Mouse (Mus musculus): ENCODE results near the gene Ak8. TPM values are rescaled to one million over a fixed set of nuclear protein-coding genes. Genes with fewer than 3 reads are reported as not detected.

Gene Ak8
- 3.0 and 4.3 TPM in 2 replicates for polyA plus RNA-seq (2014; fragmentation: Nextera tagmentation; extraction: Ambion mirVana)

- peak; percentile 80 for ATAC-seq (ENCODE audit: low FRiP score, low TSS enrichment)
- WGBS: under 1% methylated on average over 53 of the region's 53 CpGs
- Histone ChIP-seq H3K9me3 (ENCODE audit: control insufficient read depth, low read length) (no peaks in the 10 kb centered on the region), H3K4me1 (ENCODE audit: control insufficient read depth, insufficient read depth, low read length) (peaks cover 13% of the 10 kb centered on the region), H3K27me3 (ENCODE audit: control insufficient read depth, insufficient read depth, low read length) (no peaks in the 10 kb centered on the region), H3K4me2 (ENCODE audit: low read length) (peak within 1 kb of the TSS; percentile 90), H3K27ac (replicated peaks; ENCODE audit: low read depth, low read length) (peak within 1 kb of the TSS; percentile 41; the same call in 1 of the 2 replicates), H3K4me3 (replicated peaks; ENCODE audit: low read depth, low read length) (peak within 1 kb of the TSS; percentile 60), H3K9ac (replicated peaks; ENCODE audit: low read length) (peak within 1 kb of the TSS; percentile 62), H3K36me3 (ENCODE audit: control insufficient read depth, insufficient read depth, low read length) (no peaks in the 10 kb centered on the region)
- peak; percentile 93 for DNase-seq
These were observed at the start of gene Ak8, which contains the start of gene Spaca9 for GRCm38 (mm10) chr2:28699361-28700335. TSS of gene Ak8 (plus strand) at chr2:28700164. TSS of gene Spaca9 (minus strand) at chr2:28699727.

DNA sequence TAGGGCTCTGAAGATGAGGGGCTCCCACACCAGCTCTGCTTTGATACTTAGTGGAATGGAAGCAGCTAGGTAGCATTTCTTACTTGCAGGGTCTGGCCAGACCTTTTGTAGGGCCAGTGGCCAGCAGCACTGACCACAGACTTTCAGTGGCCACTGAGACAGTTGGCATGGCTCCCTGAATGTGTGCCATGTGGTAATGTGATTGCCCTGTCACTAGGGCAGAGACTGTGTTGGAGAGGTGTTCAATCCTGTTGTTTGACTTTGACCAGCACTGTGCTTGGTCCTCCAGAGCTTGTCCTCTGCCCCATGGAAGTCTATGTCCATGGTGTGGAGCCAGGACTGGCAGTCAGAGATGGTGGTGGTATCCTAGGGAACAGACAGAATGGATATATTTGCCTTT, 49.4 kb upstream of the Ak8 start:
- DNase-seq: no peak
- H3K4me3 ChIP-seq (replicated peaks; ENCODE audit: low read depth, low read length): no peak overlapping the region
- H3K9me3 ChIP-seq (ENCODE audit: control insufficient read depth, low read length): no peaks in the 10 kb centered on the region
- H3K9ac ChIP-seq (replicated peaks; ENCODE audit: low read length): no peak overlapping the region
- ATAC-seq (ENCODE audit: low FRiP score, low TSS enrichment): no peak
- H3K4me1 ChIP-seq (ENCODE audit: control insufficient read depth, insufficient read depth, low read length): no peaks in the 10 kb centered on the region
- no peak overlapping the region for H3K27ac ChIP-seq (replicated peaks; ENCODE audit: low read depth, low read length)
- H3K4me2 ChIP-seq (ENCODE audit: low read length): no peak overlapping the region
- no peaks in the 10 kb centered on the region for H3K27me3 ChIP-seq (ENCODE audit: control insufficient read depth, insufficient read depth, low read length)
- H3K36me3 ChIP-seq (ENCODE audit: control insufficient read depth, insufficient read depth, low read length): peaks cover 5% of the 10 kb centered on the region; the same call in 1 of the 2 replicates

DNA sequence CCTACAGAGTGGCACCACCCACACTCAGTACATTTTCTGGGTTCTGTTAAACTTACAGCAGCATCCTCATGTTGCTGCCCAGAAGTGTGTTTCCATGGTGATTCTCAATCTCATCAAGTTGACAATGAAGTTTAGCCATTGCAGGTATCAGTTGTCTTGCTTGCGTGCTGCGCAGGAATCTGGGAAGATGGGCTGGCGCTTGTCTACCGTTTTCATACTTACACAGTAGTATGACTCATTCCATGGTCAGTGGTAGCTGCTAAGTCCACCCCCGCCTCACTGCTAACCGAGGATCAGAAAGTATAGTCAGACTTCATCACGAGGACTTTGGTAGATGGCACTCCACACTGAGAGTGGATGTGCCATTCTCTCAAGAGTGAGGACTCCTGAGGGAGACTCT, 46.6 kb upstream of the Ak8 start:
- H3K27me3 ChIP-seq (ENCODE audit: control insufficient read depth, insufficient read depth, low read length): no peaks in the 10 kb centered on the region
- no peak overlapping the region for H3K27ac ChIP-seq (replicated peaks; ENCODE audit: low read depth, low read length)
- H3K36me3 ChIP-seq (ENCODE audit: control insufficient read depth, insufficient read depth, low read length): peaks cover 24% of the 10 kb centered on the region
- no peak for DNase-seq
- no peaks in the 10 kb centered on the region for H3K9me3 ChIP-seq (ENCODE audit: control insufficient read depth, low read length)
- H3K4me2 ChIP-seq (ENCODE audit: low read length): no peak overlapping the region
- WGBS: 94% methylated on average over 7 of the region's 7 CpGs
- H3K4me3 ChIP-seq (replicated peaks; ENCODE audit: low read depth, low read length): no peak overlapping the region
- H3K9ac ChIP-seq (replicated peaks; ENCODE audit: low read length): no peak overlapping the region
- H3K4me1 ChIP-seq (ENCODE audit: control insufficient read depth, insufficient read depth, low read length): no peaks in the 10 kb centered on the region
- no peak for ATAC-seq (ENCODE audit: low FRiP score, low TSS enrichment)

DNA sequence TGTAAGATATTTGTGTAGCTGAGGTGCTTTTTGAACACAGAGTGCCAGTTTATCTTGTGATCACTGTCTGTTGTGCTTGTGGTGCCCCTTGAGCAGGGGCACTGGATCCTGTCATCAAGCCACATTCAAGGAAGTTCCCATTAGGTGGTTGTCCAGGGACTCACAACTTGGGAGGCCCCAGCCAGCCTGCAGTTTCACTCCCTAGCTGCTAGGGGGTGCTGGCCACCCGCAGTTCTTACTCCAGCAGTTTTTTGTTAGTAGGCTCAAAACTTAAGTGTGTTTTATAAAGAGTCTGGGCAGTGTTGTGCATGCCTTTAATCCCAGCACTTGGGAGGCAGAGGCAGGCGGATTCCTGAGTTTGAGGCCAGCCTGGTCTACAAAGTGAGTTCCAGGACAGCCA, 45.7 kb upstream of the Ak8 start:
- H3K27me3 ChIP-seq (ENCODE audit: control insufficient read depth, insufficient read depth, low read length): no peaks in the 10 kb centered on the region
- H3K9ac ChIP-seq (replicated peaks; ENCODE audit: low read length): no peak overlapping the region
- no peak overlapping the region for H3K4me2 ChIP-seq (ENCODE audit: low read length)
- 63% methylated on average over 2 of the region's 2 CpGs for WGBS
- no peak for ATAC-seq (ENCODE audit: low FRiP score, low TSS enrichment)
- peaks cover 33% of the 10 kb centered on the region for H3K36me3 ChIP-seq (ENCODE audit: control insufficient read depth, insufficient read depth, low read length)
- H3K9me3 ChIP-seq (ENCODE audit: control insufficient read depth, low read length): no peaks in the 10 kb centered on the region
- no peaks in the 10 kb centered on the region for H3K4me1 ChIP-seq (ENCODE audit: control insufficient read depth, insufficient read depth, low read length)
- H3K4me3 ChIP-seq (replicated peaks; ENCODE audit: low read depth, low read length): no peak overlapping the region
- DNase-seq: no peak
- no peak overlapping the region for H3K27ac ChIP-seq (replicated peaks; ENCODE audit: low read depth, low read length)

- Histone ChIP-seq H3K9me3 (ENCODE audit: control insufficient read depth, low read length) (no peaks in the 10 kb centered on the region), H3K36me3 (ENCODE audit: control insufficient read depth, insufficient read depth, low read length) (peaks cover 52% of the 10 kb centered on the region), H3K9ac (replicated peaks; ENCODE audit: low read length) (no peak overlapping the region), H3K27me3 (ENCODE audit: control insufficient read depth, insufficient read depth, low read length) (no peaks in the 10 kb centered on the region), H3K4me3 (replicated peaks; ENCODE audit: low read depth, low read length) (no peak overlapping the region), H3K27ac (replicated peaks; ENCODE audit: low read depth, low read length) (no peak overlapping the region), H3K4me1 (ENCODE audit: control insufficient read depth, insufficient read depth, low read length) (no peaks in the 10 kb centered on the region), H3K4me2 (ENCODE audit: low read length) (no peak overlapping the region)
- DNase-seq (no peak), ATAC-seq (ENCODE audit: low FRiP score, low TSS enrichment) (no peak)
- WGBS: 80% methylated on average over 8 of the region's 8 CpGs
These were observed 43.7 kb upstream of the Ak8 start for GRCm38 (mm10) chr2:28656216-28656615.

DNA sequence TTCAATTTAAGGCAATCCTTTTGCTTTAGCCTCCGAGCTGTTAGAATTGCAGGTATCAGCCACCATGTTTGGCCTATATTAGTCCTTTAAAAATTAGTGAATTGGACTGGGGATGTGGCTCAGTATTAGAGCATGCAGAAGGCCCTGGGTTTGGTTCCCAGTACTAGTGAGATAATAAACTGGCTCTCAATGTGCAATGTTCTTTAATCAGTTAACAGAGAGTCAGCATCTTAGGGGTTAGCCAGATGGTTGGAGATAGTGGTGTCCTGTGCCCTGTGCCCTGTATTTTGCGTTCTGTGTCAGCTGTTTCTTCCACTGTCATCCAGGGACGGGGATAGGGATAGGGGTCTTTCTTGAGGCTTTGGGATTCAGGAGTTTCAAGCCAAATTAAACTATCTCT, 37.1 kb upstream of the Ak8 start:
- 98% methylated on average over 3 of the region's 3 CpGs for WGBS
- Histone ChIP-seq H3K27me3 (ENCODE audit: control insufficient read depth, insufficient read depth, low read length) (no peaks in the 10 kb centered on the region), H3K27ac (replicated peaks; ENCODE audit: low read depth, low read length) (no peak overlapping the region), H3K9ac (replicated peaks; ENCODE audit: low read length) (no peak overlapping the region), H3K4me2 (ENCODE audit: low read length) (no peak overlapping the region), H3K4me3 (replicated peaks; ENCODE audit: low read depth, low read length) (no peak overlapping the region), H3K9me3 (ENCODE audit: control insufficient read depth, low read length) (no peaks in the 10 kb centered on the region), H3K36me3 (ENCODE audit: control insufficient read depth, insufficient read depth, low read length) (peaks cover 98% of the 10 kb centered on the region), H3K4me1 (ENCODE audit: control insufficient read depth, insufficient read depth, low read length) (no peaks in the 10 kb centered on the region)
- ATAC-seq (ENCODE audit: low FRiP score, low TSS enrichment): no peak
- no peak for DNase-seq

- no peaks in the 10 kb centered on the region for H3K9me3 ChIP-seq (ENCODE audit: control insufficient read depth, low read length)
- H3K36me3 ChIP-seq (ENCODE audit: control insufficient read depth, insufficient read depth, low read length): peaks cover 95% of the 10 kb centered on the region
- no peak overlapping the region for H3K27ac ChIP-seq (replicated peaks; ENCODE audit: low read depth, low read length)
- DNase-seq: no peak
- H3K9ac ChIP-seq (replicated peaks; ENCODE audit: low read length): no peak overlapping the region
- ATAC-seq (ENCODE audit: low FRiP score, low TSS enrichment): no peak
- no peak overlapping the region for H3K4me3 ChIP-seq (replicated peaks; ENCODE audit: low read depth, low read length)
- H3K4me1 ChIP-seq (ENCODE audit: control insufficient read depth, insufficient read depth, low read length): no peaks in the 10 kb centered on the region
- WGBS: 90% methylated on average over 3 of the region's 3 CpGs
- H3K27me3 ChIP-seq (ENCODE audit: control insufficient read depth, insufficient read depth, low read length): no peaks in the 10 kb centered on the region
- no peak overlapping the region for H3K4me2 ChIP-seq (ENCODE audit: low read length)
These were observed 34.1 kb upstream of the Ak8 start for GRCm38 (mm10) chr2:28665818-28666217.

DNA sequence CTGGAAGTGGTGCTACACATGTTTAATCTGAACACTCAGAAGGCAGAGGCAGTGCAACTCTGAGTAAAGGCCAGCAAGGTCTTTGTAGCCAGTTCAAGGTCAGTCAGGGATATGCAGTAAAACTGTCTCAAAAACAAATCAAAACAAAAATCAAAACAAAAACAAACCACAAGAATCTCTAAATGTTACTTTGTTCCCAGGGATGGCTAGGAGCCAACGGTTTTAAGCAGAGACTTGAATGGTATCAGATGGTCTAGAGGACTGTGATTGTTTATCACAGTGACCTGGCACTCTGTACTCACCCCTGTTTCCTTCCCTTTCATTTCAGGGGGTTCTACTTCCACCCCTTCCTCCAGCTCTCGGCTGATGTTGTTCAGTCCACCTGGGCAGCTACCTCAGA, 28.5 kb upstream of the Ak8 start:
- H3K27ac ChIP-seq (replicated peaks; ENCODE audit: low read depth, low read length): no peak overlapping the region
- H3K4me2 ChIP-seq (ENCODE audit: low read length): no peak overlapping the region
- no peak overlapping the region for H3K9ac ChIP-seq (replicated peaks; ENCODE audit: low read length)
- peaks cover 95% of the 10 kb centered on the region for H3K36me3 ChIP-seq (ENCODE audit: control insufficient read depth, insufficient read depth, low read length)
- DNase-seq (no peak), ATAC-seq (ENCODE audit: low FRiP score, low TSS enrichment) (no peak)
- H3K27me3 ChIP-seq (ENCODE audit: control insufficient read depth, insufficient read depth, low read length): no peaks in the 10 kb centered on the region
- H3K4me3 ChIP-seq (replicated peaks; ENCODE audit: low read depth, low read length): no peak overlapping the region
- H3K9me3 ChIP-seq (ENCODE audit: control insufficient read depth, low read length): no peaks in the 10 kb centered on the region
- no peaks in the 10 kb centered on the region for H3K4me1 ChIP-seq (ENCODE audit: control insufficient read depth, insufficient read depth, low read length)
- 98% methylated on average over 2 of the region's 2 CpGs for WGBS

- peaks cover 95% of the 10 kb centered on the region for H3K36me3 ChIP-seq (ENCODE audit: control insufficient read depth, insufficient read depth, low read length)
- H3K4me2 ChIP-seq (ENCODE audit: low read length): no peak overlapping the region
- no peak overlapping the region for H3K27ac ChIP-seq (replicated peaks; ENCODE audit: low read depth, low read length)
- DNase-seq (no peak), ATAC-seq (ENCODE audit: low FRiP score, low TSS enrichment) (no peak)
- H3K27me3 ChIP-seq (ENCODE audit: control insufficient read depth, insufficient read depth, low read length): no peaks in the 10 kb centered on the region
- no peaks in the 10 kb centered on the region for H3K4me1 ChIP-seq (ENCODE audit: control insufficient read depth, insufficient read depth, low read length)
- H3K4me3 ChIP-seq (replicated peaks; ENCODE audit: low read depth, low read length): no peak overlapping the region
- no peak overlapping the region for H3K9ac ChIP-seq (replicated peaks; ENCODE audit: low read length)
- no peaks in the 10 kb centered on the region for H3K9me3 ChIP-seq (ENCODE audit: control insufficient read depth, low read length)
- 94% methylated on average over 8 of the region's 8 CpGs for WGBS
These were observed 24.0 kb upstream of the Ak8 start for GRCm38 (mm10) chr2:28676005-28676404.
